Mouse (Mus musculus) ovary, postnatal 14 days (tissue): ENCODE measurements at regions not wholly inside any gene's neighbourhood (a gene's known extent, or its start where the extent isn't known, plus 50 kb on each side); places are given as distances from the start of the nearest gene placed in this dataset.

Source experiments
- DNase-seq: peaks from one replicate; pipeline ENCODE4 v3.0.0; 2022; ENCODE audit warnings: low spot score

- DNase-seq, result no peak
Observed at GRCm38 (mm10) chrX:11568262-11568661, 240.6 kb downstream of the H2al1j start.

GRCm38 (mm10) chrX:11574354-11574753 lies 246.7 kb downstream of the H2al1j start:
- DNase-seq, result no peak

- no peak for DNase-seq
Observed at GRCm38 (mm10) chrX:11575571-11575970, 247.9 kb downstream of the H2al1j start.

- DNase-seq, result no peak
Observed at GRCm38 (mm10) chrX:11576287-11576686, 248.7 kb downstream of the H2al1j start.

GRCm38 (mm10) chrX:11577294-11577693 lies 249.7 kb downstream of the H2al1j start:
- no peak for DNase-seq

GRCm38 (mm10) chrX:11585353-11585752 lies 257.7 kb downstream of the H2al1j start:
- no peak for DNase-seq

- no peak for DNase-seq
Observed at GRCm38 (mm10) chrX:11591391-11592187, 264.0 kb downstream of the H2al1j start.

- DNase-seq, result no peak
Observed at GRCm38 (mm10) chrX:11594542-11594941, 266.9 kb downstream of the H2al1j start.

GRCm38 (mm10) chrX:11597548-11597947 lies 269.9 kb downstream of the H2al1j start:
- no peak for DNase-seq

- DNase-seq, result no peak
Observed at GRCm38 (mm10) chrX:11614237-11614636, 286.6 kb downstream of the H2al1j start.

GRCm38 (mm10) chrX:11621045-11621763 lies 293.6 kb downstream of the H2al1j start:
- peak; percentile 38 for DNase-seq

- no peak for DNase-seq
Observed at GRCm38 (mm10) chrX:11626274-11626878, 298.8 kb downstream of the H2al1j start.

- no peak for DNase-seq
Observed at GRCm38 (mm10) chrX:11629362-11629761, 301.7 kb downstream of the H2al1j start.

- no peak for DNase-seq
Observed at GRCm38 (mm10) chrX:11629906-11630305, 302.3 kb downstream of the H2al1j start.

- DNase-seq, result no peak
Observed at GRCm38 (mm10) chrX:11631186-11631913, 303.7 kb downstream of the H2al1j start.

GRCm38 (mm10) chrX:11632011-11632410 lies 304.4 kb downstream of the H2al1j start:
- DNase-seq, result no peak

- no peak for DNase-seq
Observed at GRCm38 (mm10) chrX:11633823-11634222, 306.2 kb downstream of the H2al1j start.

GRCm38 (mm10) chrX:11644484-11644883 lies 316.9 kb downstream of the H2al1j start:
- DNase-seq, result no peak

GRCm38 (mm10) chrX:11646681-11647526 lies 319.3 kb downstream of the H2al1j start:
- DNase-seq, result no peak

- DNase-seq, result no peak
Observed at GRCm38 (mm10) chrX:11647527-11647836, 319.9 kb downstream of the H2al1j start.

- no peak for DNase-seq
Observed at GRCm38 (mm10) chrX:11653336-11653735, 325.7 kb downstream of the H2al1j start.

GRCm38 (mm10) chrX:11654976-11655375 lies 327.4 kb downstream of the H2al1j start:
- DNase-seq, result no peak
